Mouse (Mus musculus) liver, embryonic 11.5 days (tissue): ENCODE data around the gene Wnt3a. TPM values are rescaled to one million over a fixed set of nuclear protein-coding genes. Genes with fewer than 3 reads are reported as not detected.

Experiments
- ATAC-seq: fragments of 200-750 bp; cut with Nextera tagmentation; replicated peaks from 2 replicates; pipeline ENCODE4 v1.8.0; 2017; ENCODE audit warnings: moderate number of reproducible peaks, mild to moderate bottlenecking, moderate TSS enrichment, moderate library complexity; ENCODE audit not compliant: low FRiP score
- DNase-seq: peaks from one replicate; pipeline ENCODE4 v3.0.0-alpha.2; 2017; ENCODE audit warnings: low spot score
- H3K27ac ChIP-seq: fragments of 300-500 bp; sonication (generic); 2 replicates; pipeline ENCODE4 v1.5.1; 2014; ENCODE audit warnings: mild to moderate bottlenecking, low read depth, low read length, control low read depth
- H3K27me3 ChIP-seq: fragments of 300-500 bp; sonication (generic); replicated peaks from 2 replicates; pipeline ENCODE4 v1.6.1; 2014; ENCODE audit warnings: low read length, mixed read lengths; ENCODE audit not compliant: control insufficient read depth, insufficient read depth
- H3K36me3 ChIP-seq: fragments of 300-500 bp; sonication (generic); 2 replicates; pipeline ENCODE4 v1.6.1; 2014; ENCODE audit warnings: mild to moderate bottlenecking, low read length, moderate library complexity, mixed read lengths; ENCODE audit not compliant: control insufficient read depth, insufficient read depth
- H3K4me1 ChIP-seq: fragments of 300-500 bp; sonication (generic); replicated peaks from 2 replicates; pipeline ENCODE4 v1.6.1; 2014; ENCODE audit warnings: low read length, mixed read lengths; ENCODE audit not compliant: control insufficient read depth, insufficient read depth
- H3K4me2 ChIP-seq: fragments of 300-500 bp; sonication (generic); 2 replicates; pipeline ENCODE4 v1.6.1; 2014; ENCODE audit warnings: mild to moderate bottlenecking, control low read depth, moderate library complexity
- H3K4me3 ChIP-seq: fragments of 300-500 bp; sonication (generic); 2 replicates; pipeline ENCODE4 v1.5.1; 2014; ENCODE audit warnings: low read depth, low read length, control low read depth
- H3K9ac ChIP-seq: fragments of 300-500 bp; sonication (generic); 2 replicates; pipeline ENCODE4 v1.6.1; 2014; ENCODE audit warnings: low read depth, low read length, control low read depth
- H3K9me3 ChIP-seq: fragments of 300-500 bp; sonication (generic); 2 replicates; pipeline ENCODE4 v1.6.1; 2016; ENCODE audit warnings: low read length, inconsistent platforms, mixed read lengths; ENCODE audit not compliant: control insufficient read depth
- WGBS: fragments of 180-500 bp; shearing (Covaris S2); extraction: QIAGEN DNeasy Blood & Tissue Kit; methylation state at CpG from one replicate; pipeline ENCODE4 v1.1.7; 2014; 5-methylcytosine and 5-hydroxymethylcytosine counted together
- polyA plus RNA-seq: library from polyadenylated mRNA; unstranded; fragments of >200 nt; fragmentation: Nextera tagmentation; extraction: Ambion mirVana; gene quantifications from 2 replicates; pipeline ENCODE4 v1.2.1, GENCODE M21; 2014

Gene Wnt3a
- not detected in 2 replicates for polyA plus RNA-seq

DNA sequence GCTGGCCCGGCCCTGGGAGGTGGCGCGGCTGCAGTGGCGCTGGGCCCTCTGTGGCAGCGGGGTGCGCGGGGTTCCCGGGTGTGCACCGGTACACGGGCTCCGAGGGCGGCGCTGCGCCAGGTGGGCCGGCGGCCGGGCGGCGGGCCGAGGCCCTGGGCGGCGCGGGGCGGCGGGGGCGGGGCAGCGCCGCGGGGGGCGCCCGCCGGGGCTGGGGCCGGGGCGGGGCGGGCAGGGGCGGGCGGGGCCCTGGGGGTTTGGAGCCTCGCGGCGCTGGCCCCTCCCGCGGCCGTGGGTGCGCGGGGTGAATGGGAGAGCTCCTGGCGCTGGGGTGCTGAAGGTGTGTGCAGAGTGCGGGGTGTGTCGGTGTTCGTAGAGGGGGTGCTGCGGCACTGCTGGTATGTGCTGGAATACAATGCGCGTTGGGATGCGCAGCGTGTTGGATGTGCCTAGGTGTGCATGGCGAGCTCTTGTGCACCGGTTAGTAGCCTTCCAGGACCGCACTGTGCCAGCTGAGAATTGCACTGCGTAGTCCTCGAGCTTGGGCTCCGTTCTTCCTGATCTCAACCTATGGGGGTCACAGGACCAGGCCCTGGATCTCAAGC, at the start of gene Wnt3a:
Gene Wnt3a, minus strand, starts transcription at position 51 of the 602 bp plus-strand sequence.
- Histone ChIP-seq H3K36me3 (no peaks in the 10 kb centered on the region), H3K27me3 (peaks cover 89% of the 10 kb centered on the region), H3K4me1 (no peaks in the 10 kb centered on the region), H3K4me3 (peak within 1 kb of the TSS; percentile 31; the same call in 1 of the 2 replicates), H3K27ac (no peak within 1 kb of the TSS), H3K4me2 (peak within 1 kb of the TSS; percentile 37; the same call in 1 of the 2 replicates), H3K9me3 (no peaks in the 10 kb centered on the region), H3K9ac (no peak within 1 kb of the TSS)
- no peak for ATAC-seq
- 2% methylated on average over 47 of the region's 60 CpGs for WGBS
- no peak for DNase-seq

GRCm38 (mm10) chr11:59338736-59339120, 48.2 kb upstream of the Wnt3a start:
- 88% methylated on average over 2 of the region's 2 CpGs for WGBS
- Histone ChIP-seq H3K27me3 (no peaks in the 10 kb centered on the region), H3K4me1 (0 out of 2 replicates have a peak, but pooled peaks cover 2% of the 10 kb centered on the region), H3K9me3 (no peaks in the 10 kb centered on the region), H3K36me3 (no peaks in the 10 kb centered on the region), H3K27ac (no peak overlapping the region), H3K9ac (no peak overlapping the region), H3K4me2 (no peak overlapping the region), H3K4me3 (no peak overlapping the region)
- no peak for DNase-seq
- ATAC-seq, result no peak

DNA sequence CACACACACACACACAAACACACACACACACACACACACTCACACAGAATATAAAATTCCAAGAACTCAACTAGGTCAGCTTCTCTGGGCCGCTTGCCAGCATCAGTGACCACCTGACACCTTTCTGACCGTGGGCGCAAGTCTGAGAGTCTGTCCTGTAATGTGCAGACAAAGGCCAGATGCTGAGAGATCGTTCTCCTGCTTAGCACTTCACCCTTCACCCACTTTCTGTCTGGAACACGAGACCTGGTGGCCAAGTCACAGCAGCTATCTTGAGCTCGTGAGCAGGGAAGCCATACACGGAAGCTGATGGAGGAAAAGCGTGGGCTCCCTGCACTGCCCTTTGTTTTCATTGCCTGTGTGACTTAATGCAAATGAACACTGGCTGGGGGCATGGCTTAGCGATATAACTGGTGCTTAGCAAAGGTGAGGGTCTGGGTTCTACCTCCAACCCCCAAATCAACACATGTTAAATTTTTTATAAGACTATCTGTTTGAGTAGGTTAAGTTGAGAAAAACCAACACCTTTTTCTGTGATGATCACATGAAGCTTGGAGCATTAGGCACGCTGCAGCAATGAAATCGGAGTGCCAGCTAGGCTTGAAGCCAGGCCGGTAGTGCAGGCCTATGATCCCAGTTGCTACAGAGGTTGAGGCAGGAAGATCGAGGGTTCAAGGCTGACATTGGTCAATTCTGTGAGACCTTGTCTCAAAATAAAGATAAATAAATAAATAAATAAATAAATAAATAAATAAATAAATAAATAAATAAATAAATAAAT, 47.6 kb upstream of the Wnt3a start:
- no peak for ATAC-seq
- no peak overlapping the region for H3K4me2 ChIP-seq
- H3K9me3 ChIP-seq, result no peaks in the 10 kb centered on the region
- no peak overlapping the region for H3K9ac ChIP-seq
- 0 out of 2 replicates have a peak, but pooled peaks cover 2% of the 10 kb centered on the region for H3K4me1 ChIP-seq
- DNase-seq, result no peak
- H3K36me3 ChIP-seq, result no peaks in the 10 kb centered on the region
- no peak overlapping the region for H3K4me3 ChIP-seq
- H3K27ac ChIP-seq, result no peak overlapping the region
- whole genome bisulfite sequencing, result 73% methylated on average over 13 of the region's 13 CpGs
- no peaks in the 10 kb centered on the region for H3K27me3 ChIP-seq

DNA sequence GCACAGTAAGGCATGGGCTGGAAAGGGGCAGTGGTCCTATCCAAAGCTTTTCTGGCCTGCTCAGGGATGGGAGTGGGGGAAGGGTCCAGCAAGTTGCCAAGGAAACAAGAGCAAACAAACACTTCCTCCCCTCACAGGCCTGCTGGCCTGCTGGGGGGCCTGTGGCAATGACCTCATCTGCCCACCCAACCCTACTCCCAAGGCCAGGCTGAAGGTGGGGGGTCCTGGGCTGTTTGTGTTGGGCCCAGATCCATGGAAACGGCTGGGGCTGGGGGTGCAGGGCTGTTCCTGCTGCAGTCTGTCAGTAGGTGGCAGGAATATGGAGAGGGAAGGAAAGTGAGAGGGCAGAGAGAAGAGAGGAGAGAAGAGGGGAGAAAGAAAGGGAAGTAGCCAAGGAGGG, 45.8 kb upstream of the Wnt3a start:
- Histone ChIP-seq H3K36me3 (no peaks in the 10 kb centered on the region), H3K9me3 (no peaks in the 10 kb centered on the region), H3K9ac (no peak overlapping the region), H3K4me2 (no peak overlapping the region), H3K27me3 (no peaks in the 10 kb centered on the region; the same call in 1 of the 2 replicates), H3K27ac (no peak overlapping the region), H3K4me3 (no peak overlapping the region), H3K4me1 (0 out of 2 replicates have a peak, but pooled peaks cover 2% of the 10 kb centered on the region)
- ATAC-seq (no peak), DNase-seq (peak; percentile 33)
- 12% methylated on average over 1 of the region's 1 CpGs for WGBS

DNA sequence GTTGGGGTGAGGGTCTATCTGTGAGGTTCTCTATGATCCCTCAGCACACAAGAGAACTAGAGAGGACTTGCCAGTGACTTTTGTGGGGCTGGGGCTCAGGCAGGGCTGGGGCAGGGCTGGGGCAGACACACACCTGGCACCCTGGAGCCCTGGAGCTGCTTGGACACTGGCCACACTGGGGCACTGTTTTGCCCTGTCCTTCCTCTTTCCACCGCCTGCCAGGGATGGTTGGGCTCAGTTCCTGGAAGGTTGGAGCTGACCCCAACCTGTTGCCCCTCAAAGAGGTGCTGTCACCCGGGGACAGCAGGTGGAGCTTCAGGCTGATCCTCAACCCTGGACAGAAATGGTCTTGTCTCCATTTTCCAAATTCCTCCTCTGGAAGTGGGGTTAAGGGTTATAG, 45.4 kb upstream of the Wnt3a start:
- no peak overlapping the region for H3K4me3 ChIP-seq
- H3K27ac ChIP-seq, result no peak overlapping the region
- no peaks in the 10 kb centered on the region for H3K9me3 ChIP-seq
- DNase-seq (no peak), ATAC-seq (no peak)
- no peaks in the 10 kb centered on the region for H3K36me3 ChIP-seq
- 41% methylated on average over 2 of the region's 2 CpGs for WGBS
- H3K4me1 ChIP-seq, result 0 out of 2 replicates have a peak, but pooled peaks cover 2% of the 10 kb centered on the region
- H3K9ac ChIP-seq, result no peak overlapping the region
- H3K4me2 ChIP-seq, result no peak overlapping the region
- H3K27me3 ChIP-seq, result no peaks in the 10 kb centered on the region; the same call in 1 of the 2 replicates

- H3K9me3 ChIP-seq, result no peaks in the 10 kb centered on the region
- no peak for DNase-seq
- no peak overlapping the region for H3K4me2 ChIP-seq
- WGBS, result 63% methylated on average over 4 of the region's 4 CpGs
- ATAC-seq, result no peak
- no peak overlapping the region for H3K4me3 ChIP-seq
- H3K9ac ChIP-seq, result no peak overlapping the region
- H3K36me3 ChIP-seq, result no peaks in the 10 kb centered on the region
- H3K27ac ChIP-seq, result no peak overlapping the region
- 0 out of 2 replicates have a peak, but pooled peaks cover 2% of the 10 kb centered on the region for H3K4me1 ChIP-seq
- H3K27me3 ChIP-seq, result no peaks in the 10 kb centered on the region; the same call in 1 of the 2 replicates
These were observed 44.6 kb upstream of the Wnt3a start for GRCm38 (mm10) chr11:59335150-59335549.

DNA sequence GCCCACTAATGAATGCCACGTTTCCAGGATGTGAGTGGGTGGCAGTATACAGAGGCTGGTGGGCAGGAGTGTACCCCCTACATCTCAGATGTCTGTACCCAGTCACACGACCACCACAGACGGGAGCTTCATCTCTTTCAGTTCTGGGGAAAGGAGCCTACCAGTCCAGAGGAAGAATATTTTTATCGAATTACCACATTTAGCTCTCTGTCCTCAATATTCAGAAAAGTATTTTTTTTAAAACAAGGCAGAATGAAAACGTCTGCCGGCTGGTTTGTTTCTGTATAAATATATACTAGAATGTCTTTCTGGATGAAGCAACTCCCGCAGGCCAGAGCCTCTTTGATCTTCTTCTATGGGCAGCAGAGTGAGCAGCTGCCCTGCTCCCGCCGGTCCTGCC, 42.4 kb upstream of the Wnt3a start:
- WGBS, result 59% methylated on average over 9 of the region's 9 CpGs
- H3K9ac ChIP-seq, result no peak overlapping the region

DNA sequence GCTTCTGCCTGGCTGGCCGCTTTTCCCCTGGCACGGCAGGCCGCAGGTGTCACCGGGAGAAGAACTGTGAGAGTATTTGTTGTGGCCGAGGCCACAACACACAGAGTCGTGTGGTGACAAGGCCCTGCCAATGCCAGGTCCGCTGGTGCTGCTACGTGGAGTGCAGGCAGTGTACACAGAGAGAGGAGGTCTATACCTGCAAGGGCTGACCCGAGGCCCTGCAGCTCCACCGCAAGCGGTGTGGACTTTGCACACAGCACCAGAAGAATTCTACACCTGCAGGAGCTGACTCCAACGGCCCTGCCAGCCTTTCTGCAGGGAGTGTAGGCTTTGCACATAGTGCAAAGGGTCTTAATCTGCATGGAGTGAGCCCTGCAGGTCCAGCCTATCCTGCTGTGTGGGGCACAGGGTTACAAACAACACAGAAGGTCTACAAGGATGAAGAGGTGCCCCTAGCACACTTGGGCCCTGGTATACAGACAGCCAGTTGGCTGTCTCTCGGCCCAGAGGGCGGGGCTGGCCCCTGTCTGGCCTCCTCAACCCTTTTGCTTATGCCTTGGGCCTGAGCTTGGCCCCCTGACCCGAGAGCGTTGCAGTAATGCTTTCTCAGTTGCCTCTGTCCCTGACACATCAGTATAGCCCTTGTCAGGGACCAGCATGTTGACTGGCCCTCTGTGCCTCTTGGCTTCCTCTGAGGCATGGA, 40.8 kb upstream of the Wnt3a start:
- no peaks in the 10 kb centered on the region for H3K36me3 ChIP-seq
- peaks cover 7% of the 10 kb centered on the region; the same call in 1 of the 2 replicates for H3K27me3 ChIP-seq
- H3K9ac ChIP-seq, result no peak overlapping the region
- no peaks in the 10 kb centered on the region for H3K4me1 ChIP-seq
- no peak for DNase-seq
- WGBS, result 67% methylated on average over 16 of the region's 16 CpGs
- no peak overlapping the region for H3K4me3 ChIP-seq
- no peak overlapping the region for H3K4me2 ChIP-seq
- ATAC-seq, result no peak
- no peaks in the 10 kb centered on the region for H3K9me3 ChIP-seq
- no peak overlapping the region for H3K27ac ChIP-seq

More for the DNA sequence above, 42.4 kb upstream of the Wnt3a start:
- Histone ChIP-seq H3K27ac (no peak overlapping the region), H3K4me1 (0 out of 2 replicates have a peak, but pooled peaks cover 2% of the 10 kb centered on the region), H3K27me3 (peaks cover 2% of the 10 kb centered on the region; the same call in 1 of the 2 replicates), H3K4me2 (no peak overlapping the region), H3K4me3 (no peak overlapping the region), H3K36me3 (no peaks in the 10 kb centered on the region), H3K9me3 (no peaks in the 10 kb centered on the region)
- ATAC-seq (no peak), DNase-seq (no peak)
